Mouse (Mus musculus) ES-CJ7 (cell line): ENCODE data around the gene Tiprl.

Source experiments
- DNase-seq: peaks from one replicate; pipeline ENCODE4 v3.0.0; 2011; ENCODE audit warnings: low read depth, low spot score

Tiprl gene

DNA sequence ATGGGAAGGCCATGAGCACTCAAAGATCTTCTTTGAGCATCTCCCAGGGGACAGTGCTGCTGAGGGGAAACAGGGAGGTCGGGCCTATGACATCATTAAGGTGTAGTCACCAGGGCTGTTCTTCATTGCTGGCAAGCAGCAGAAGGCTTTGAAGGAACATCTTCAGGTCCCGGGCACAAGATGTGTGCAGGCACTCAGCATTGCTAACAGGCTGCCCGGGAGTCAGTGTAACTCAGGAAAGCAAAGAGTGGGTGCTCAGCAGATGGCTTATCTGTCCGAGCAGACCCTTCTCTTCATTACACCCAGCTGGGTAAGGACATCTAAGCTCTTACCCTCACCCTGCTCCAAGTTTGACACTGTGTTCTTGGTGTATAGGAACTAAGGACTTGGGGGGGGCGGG is 57.5 kb downstream of the Tiprl start:
- DNase-seq, result no peak

DNA sequence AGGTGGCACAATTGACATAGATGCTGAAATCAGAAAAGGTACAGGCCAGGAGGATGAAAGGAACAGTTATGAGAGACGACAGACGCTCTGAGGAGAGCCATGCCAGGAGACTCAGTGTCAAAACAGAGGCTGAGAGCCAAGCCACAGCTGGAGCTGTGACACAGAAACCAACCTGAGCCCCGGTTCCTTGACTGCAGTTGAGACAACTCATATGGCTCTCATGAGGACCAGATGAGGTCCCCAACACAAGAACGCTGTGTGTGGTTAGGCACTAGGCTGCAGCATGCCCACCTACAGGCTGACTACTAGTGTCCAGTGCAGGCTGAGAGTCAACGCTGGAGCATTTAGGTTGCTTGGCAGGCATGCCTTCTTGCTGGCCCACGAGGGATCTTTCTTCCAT is 58.7 kb downstream of the Tiprl start:
- DNase-seq, result no peak

DNA sequence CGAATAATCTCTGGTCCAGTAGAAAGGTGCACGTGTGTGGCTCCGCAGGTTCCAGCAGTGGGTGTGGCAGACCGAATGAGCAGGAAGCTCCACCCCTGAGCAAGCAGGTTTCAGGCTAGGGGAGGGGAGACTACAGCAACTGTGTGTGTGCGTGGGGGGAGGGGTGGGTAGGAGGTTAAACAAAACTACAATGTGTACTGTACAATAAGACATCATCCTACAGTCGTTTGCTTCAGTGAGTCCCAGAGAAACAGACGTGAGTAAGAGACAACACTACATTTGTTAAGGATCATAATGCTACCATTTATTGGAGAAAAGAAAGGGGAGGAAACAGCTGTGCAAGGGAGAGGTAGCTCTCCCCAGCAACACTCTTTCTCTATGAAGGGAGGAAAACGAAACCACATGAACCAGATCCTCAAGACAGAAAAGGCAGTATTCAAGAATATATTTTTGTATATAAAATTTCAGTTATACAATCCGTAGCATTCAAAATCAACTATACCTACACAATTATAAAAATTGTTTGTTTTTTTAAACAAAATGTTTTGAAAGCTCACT is 62.7 kb downstream of the Tiprl start:
- DNase-seq, result peak; percentile 50

DNA sequence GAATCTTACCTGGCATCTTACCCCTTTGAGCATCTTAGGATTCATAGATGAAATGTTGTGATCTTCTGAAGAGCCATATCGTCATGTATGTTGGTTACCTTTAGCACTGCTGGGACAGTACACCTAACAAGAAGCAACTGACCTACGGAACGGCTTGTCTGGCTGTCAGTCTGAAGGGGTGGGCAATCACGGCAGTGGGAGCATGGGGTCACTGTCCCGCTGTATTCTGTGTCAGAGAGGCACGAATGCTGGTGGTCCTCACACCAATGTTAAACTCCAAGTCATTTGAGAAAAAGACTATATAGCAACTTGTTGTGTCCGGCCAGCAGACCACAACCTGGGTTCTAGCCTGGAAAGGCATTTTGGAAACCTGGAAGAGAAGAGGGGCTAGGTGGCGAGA is 65.5 kb downstream of the Tiprl start:
- no peak for DNase-seq

DNA sequence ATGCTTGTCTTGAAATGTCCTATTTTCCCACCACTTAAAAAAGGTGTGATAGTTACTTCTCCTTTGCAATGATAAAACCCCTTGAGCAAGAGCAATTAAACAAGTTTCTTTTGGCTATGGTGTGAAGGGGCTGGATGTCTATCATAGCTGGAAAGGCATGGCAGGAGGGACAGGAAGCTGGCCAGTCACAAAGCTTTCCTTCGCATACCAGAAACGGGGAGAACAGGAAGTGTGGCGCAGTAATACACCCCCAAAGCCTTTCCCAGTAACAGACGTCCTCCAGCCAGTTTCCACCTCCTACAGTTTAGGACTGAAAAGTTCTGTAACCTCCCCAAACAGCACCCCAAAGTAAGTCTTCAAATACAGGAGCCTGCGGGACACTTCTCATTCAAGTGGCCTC is 66.6 kb downstream of the Tiprl start:
- DNase-seq, result no peak

DNA sequence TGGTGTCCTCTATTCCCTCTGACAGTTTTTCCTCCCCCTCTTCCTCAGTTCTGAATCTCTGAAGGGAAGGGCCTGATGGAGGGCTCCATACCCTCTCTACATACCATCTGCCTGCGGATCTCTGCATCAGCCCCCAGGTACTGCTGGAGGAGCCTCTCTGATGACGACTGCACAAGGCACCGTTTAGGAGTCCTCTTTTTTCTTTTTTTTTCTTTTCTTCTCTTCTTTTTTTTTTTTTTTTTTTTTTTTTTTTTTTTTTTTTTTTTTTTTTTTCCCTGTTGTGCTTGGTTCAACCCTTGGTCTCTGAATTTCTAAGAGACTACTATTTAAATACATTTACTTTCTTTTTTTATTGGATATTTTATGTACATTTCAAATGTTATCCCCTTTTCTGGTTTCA is 67.3 kb downstream of the Tiprl start:
- no peak for DNase-seq

DNA sequence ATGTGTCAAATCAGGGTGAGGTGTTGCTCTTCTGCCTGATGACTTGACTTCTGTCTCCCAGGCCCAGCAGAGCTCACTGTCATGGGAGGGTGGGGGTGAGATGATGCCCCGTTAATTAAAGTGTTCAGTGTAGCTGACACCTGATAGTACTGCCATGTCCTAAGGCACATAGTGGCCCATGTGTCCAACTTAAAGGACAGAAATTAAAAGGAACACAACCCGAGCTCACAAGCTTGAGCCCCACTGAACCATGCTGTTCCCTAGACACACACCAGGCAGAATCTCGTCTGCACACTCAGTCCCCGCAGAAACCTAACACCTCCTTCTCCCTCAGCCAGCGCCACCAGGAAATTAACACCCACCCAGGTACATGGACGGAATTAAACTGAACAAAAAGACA is 71.9 kb downstream of the Tiprl start:
- no peak for DNase-seq
